Mouse (Mus musculus) cerebellum, postnatal 25 days (tissue): ENCODE measurements around the gene Gm10570.

Experiments
- DNase-seq, 2 experiments: peaks; one replicate each; pipeline ENCODE4 v3.0.0; 2021; ENCODE audit warnings: mixed read lengths in 2 of 2

The Gm10570 gene

GRCm38 (mm10) chr4:130270089-130270488, 38.4 kb downstream of the Gm10570 start:
- peak; percentile 81 to 86 for DNase-seq

DNA sequence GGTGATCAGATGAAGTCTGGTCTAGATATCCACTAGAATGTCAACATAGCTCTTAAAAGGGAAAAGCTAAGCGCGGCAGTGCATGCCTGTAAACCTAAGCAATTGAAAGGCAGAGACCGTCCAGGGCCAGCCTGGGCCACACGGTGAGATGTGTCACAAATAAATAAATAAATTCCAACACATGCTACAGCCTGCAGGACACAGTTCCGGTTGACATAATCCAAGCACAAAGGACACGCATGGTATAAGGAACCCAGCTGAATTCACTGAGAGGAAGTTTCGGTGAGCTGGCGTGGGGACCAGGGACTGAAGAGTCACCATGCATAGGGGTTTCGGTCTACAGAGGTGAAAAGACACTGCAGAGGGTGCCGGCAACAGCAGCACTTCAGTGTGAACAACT, 39.7 kb downstream of the Gm10570 start:
- no peak for DNase-seq

DNA sequence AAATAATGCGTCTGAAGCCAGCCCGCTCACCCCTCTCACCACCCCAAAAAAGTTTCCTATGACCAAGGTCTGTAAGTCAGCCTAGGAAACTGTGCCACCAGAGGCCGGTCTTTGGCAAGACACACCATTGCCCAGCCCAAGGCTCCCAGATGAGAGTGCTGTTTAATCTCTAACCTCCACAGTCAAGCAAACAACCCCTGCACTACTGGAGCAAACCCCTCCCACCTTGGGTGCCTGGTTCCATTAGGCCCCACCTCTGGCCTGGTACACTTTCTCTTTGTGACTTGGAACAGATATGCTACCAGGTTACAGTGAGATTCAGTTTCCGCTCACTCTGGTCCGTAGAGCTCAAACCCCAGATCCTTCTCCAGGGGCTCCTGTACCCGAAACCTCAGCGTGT, 41.4 kb downstream of the Gm10570 start:
- no peak for DNase-seq

DNA sequence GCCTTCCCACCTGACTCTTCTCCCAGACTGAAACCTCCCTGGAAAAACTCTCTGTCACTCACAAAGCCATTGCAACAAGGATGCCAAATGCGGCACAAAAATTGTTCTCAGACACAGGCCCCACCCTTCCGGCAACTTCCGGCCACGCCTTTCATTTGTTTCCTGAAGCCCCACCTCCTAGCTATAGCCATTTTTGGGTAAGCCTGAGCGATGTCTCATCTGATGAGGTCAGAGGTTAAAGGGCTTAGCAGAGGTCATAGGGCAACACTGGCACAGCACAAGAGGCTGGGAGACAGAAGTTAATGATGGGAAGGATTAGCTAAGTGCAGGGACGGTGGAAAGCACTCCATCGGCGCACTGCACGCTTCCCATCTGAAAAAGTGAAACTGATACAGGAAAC, 41.9 kb downstream of the Gm10570 start:
- no peak for DNase-seq

DNA sequence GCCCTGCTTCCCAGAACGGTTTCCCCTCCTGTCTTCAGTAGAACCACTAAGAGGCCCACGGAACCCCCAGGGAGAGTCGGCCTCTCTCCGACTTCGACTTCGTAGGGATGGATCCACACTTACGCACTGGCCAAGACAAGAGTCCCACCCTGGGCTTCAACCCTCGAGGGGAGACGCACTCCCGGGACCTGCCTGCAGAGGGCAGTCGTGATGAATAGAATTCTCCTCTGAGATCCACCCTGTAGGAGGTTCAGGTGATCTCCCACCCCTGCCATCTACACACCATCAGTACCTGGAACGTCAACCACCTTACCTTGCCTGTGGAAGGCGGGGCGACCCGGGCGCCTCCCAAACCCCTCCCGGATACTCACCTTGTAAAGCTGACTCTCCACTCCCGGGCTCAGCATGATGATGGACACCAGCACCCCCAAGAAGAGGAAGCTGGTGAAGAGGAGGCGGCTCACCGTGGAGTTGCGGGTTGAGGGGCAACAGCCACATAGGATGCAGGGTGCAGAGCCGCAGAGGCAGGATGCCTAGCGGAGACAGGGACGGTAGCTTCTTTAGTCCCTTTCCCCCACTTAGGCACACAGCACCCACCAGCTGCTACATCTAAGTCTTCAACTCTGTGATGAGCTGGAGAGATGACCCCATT, 43.6 kb downstream of the Gm10570 start:
- peak; percentile 84 to 87 for DNase-seq

GRCm38 (mm10) chr4:130264131-130264530, 44.3 kb downstream of the Gm10570 start:
- DNase-seq, result no peak

DNA sequence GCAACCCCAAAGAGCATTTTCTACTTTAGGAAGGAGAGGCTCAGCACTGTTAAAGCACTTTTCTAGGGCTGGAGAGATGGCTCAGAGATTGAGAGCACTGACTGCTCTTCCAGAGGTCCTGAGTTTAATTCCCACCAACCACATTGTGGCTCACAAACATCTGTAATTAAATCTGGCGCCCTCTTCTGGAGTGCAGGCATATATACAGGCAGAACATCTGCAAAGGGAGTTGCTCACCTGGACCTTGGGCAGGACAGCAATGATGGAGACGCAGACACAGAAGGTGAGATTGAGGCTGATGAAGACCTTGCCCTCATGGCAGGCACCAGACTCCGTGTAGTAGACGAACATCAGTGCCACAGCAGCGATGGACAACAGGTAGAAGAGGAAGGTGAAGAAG, 48.1 kb downstream of the Gm10570 start:
- DNase-seq, result no peak
